Mouse (Mus musculus): ENCODE data around the gene Lbh.

GRCm38 (mm10) chr17:72938026-72938795 is 20.1 kb downstream of the Lbh start:
- TF ChIP-seq POLR2A (IDR thresholded peaks at IDR 0.05; ENCODE audit: insufficient read depth, low read depth, low read length), result no peak
- no peak for TF ChIP-seq CTCF (IDR thresholded peaks at IDR 0.05)
- TF ChIP-seq EP300 (IDR thresholded peaks at IDR 0.05; ENCODE audit: insufficient read depth, low read depth, low read length), result 0 out of 2 replicates have a peak, but pooled peaks have one; percentile 34
